7 mouse cellular contexts compared by ENCODE assay signal in the genomic region with DNA sequence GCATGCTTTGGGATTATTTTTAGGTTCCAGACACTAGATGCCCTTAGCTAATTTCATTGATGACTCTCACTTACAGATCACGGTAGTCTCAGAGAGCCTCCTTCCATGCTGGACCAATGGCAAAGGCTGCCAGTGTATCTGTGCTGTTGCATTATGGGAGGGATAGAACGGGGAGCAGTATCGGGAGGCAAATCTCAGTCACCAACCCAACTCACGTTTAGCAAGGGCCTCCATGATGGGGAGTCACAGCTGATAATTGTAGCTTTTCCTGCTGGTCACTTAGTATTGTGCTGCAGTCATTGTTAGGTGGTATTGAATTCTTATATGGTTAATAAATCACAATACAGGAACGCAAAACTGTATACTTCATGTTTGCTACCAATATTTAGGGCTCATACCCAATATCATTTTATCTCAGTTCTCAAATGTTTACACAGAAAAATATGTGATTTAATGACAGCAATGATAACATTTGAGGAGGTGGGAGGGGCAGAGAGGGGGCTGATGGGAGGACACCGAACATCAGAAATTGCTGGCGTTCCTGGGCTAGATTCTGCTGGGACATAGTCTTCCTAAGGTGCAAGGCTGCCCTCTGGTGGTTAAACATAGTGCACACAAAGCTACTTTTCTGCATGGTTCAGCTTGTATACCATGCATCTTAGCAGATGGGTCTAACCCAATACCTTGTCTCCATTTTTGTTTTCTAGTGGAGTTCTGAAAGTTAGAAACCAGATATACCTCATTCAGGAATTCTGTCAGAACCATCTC. TPM values are rescaled to one million over a fixed set of nuclear protein-coding genes. Genes with fewer than 3 reads are reported as not detected.
DNase-seq lines count a peak whose midpoint lies in the region; ATAC-seq and TF ChIP-seq lines count a peak whose summit lies in the region.

No protein-coding gene starts in this region.

- DNase-seq in Patski (ENCODE audit: low read depth, low spot score), result no peak
- DNase-seq in cerebellum, adult 2 months, result peak; percentile 73 to 75
- peak; percentile 64 to 85 for DNase-seq in layer of hippocampus, postnatal 14 days (ENCODE audit: low spot score in 2 of 2)
- DNase-seq in right cerebral cortex, postnatal 25 days, result peak; percentile 54

- in situ Hi-C loops in Patski (cut with MboI; ENCODE audit: low pct_unique_long_range_greater_than_20kb), result loop anchor here (10.0 to 25.0 kb wide), 2 partner anchors 809 to 1947 kb away; no protein-coding TSS in a partner anchor

- H3K4me2 ChIP-seq in forebrain, embryonic 16.5 days (ENCODE audit: low read length), result no peak overlapping the region
- H3K4me2 ChIP-seq in hindbrain, embryonic 12.5 days (replicated peaks), result no peak overlapping the region

- H3K27ac ChIP-seq in cerebellum, adult 2 months (ENCODE audit: insufficient read depth, low read length), result no peak overlapping the region
- H3K27ac ChIP-seq in forebrain, embryonic 16.5 days (ENCODE audit: low read length), result no peak overlapping the region
- H3K27ac ChIP-seq in hindbrain, embryonic 12.5 days, result no peak overlapping the region

- POLR2A ChIA-PET in Patski (lab: Charles Lee), result no interaction called here

- peak; percentile 87 for TF ChIP-seq CTCF in Patski (IDR thresholded peaks at IDR 0.05)
- TF ChIP-seq CTCF in cerebellum, adult 2 months (IDR thresholded peaks at IDR 0.05; ENCODE audit: borderline replicate concordance, insufficient read depth, low read depth, low read length), result peak; percentile 81

- TF ChIP-seq POLR2A in cerebellum, adult 2 months (IDR thresholded peaks at IDR 0.05; ENCODE audit: borderline replicate concordance, insufficient read depth, low read length), result no peak

- CTCF ChIA-PET in Patski (lab: Charles Lee), result interaction anchor here (0.6 to 3.5 kb wide), 10 partner anchors 8 to 842 kb away, joined by 3 to 24 read pairs (median 4); a partner anchor contains a TSS

- peak; percentile 42 for ATAC-seq in Patski
- peak; percentile 77 for ATAC-seq in forebrain, embryonic 16.5 days
- ATAC-seq in hindbrain, embryonic 12.5 days (ENCODE audit: low FRiP score), result peak; percentile 57; the same call in 1 of the 2 replicates
- peak; percentile 86 for ATAC-seq in megakaryocyte, adult 5-6 weeks (ENCODE audit: poor library complexity, severe bottlenecking)

- no peak overlapping the region for H3K4me3 ChIP-seq in cerebellum, adult 2 months (replicated peaks; ENCODE audit: insufficient read depth, low read depth, low read length)
- no peak overlapping the region for H3K4me3 ChIP-seq in forebrain, embryonic 16.5 days (replicated peaks; ENCODE audit: low read length)
- no peak overlapping the region for H3K4me3 ChIP-seq in hindbrain, embryonic 12.5 days

- H3K4me1 ChIP-seq in cerebellum, adult 2 months (ENCODE audit: control insufficient read depth, insufficient read depth, low read length), result peaks cover 15% of the 10 kb centered on the region
- 0 out of 2 replicates have a peak, but pooled peaks cover 3% of the 10 kb centered on the region for H3K4me1 ChIP-seq in forebrain, embryonic 16.5 days (replicated peaks; ENCODE audit: control insufficient read depth, insufficient read depth, low read length)
- peaks cover 4% of the 10 kb centered on the region; the same call in 1 of the 2 replicates for H3K4me1 ChIP-seq in hindbrain, embryonic 12.5 days

- H3K36me3 ChIP-seq in forebrain, embryonic 16.5 days (ENCODE audit: control insufficient read depth, insufficient read depth), result peaks cover 14% of the 10 kb centered on the region
- H3K36me3 ChIP-seq in hindbrain, embryonic 12.5 days, result peaks cover 60% of the 10 kb centered on the region

- no peak overlapping the region for H3K9ac ChIP-seq in forebrain, embryonic 16.5 days (replicated peaks; ENCODE audit: low read depth, low read length)
- no peak overlapping the region for H3K9ac ChIP-seq in hindbrain, embryonic 12.5 days

- WGBS in cerebellum, adult 2 months, result 54% methylated on average over 7 of the region's 7 CpGs
- WGBS in forebrain, embryonic 16.5 days, result 50% methylated on average over 7 of the region's 7 CpGs
- WGBS in hindbrain, embryonic 12.5 days, result 53% methylated on average over 7 of the region's 7 CpGs

- no peaks in the 10 kb centered on the region for H3K9me3 ChIP-seq in forebrain, embryonic 16.5 days (ENCODE audit: control insufficient read depth, low read length)
- H3K9me3 ChIP-seq in hindbrain, embryonic 12.5 days (replicated peaks), result no peaks in the 10 kb centered on the region

- no peaks in the 10 kb centered on the region for H3K27me3 ChIP-seq in Patski
- no peaks in the 10 kb centered on the region for H3K27me3 ChIP-seq in cerebellum, adult 2 months (ENCODE audit: control insufficient read depth, insufficient read depth, low read length)
- H3K27me3 ChIP-seq in forebrain, embryonic 16.5 days (replicated peaks; ENCODE audit: control insufficient read depth, insufficient read depth, low read length), result no peaks in the 10 kb centered on the region
- no peaks in the 10 kb centered on the region for H3K27me3 ChIP-seq in hindbrain, embryonic 12.5 days

RNA-seq across cellular contexts. Expression of a gene that starts 53.3 kb away (rescaled TPM):
- 0.03 TPM for polyA plus RNA-seq in Patski (2021)
- 7.5 and 10.7 TPM in 2 replicates for polyA plus RNA-seq in cerebellum, adult 2 months (2012; rRNA removed)
- polyA plus RNA-seq in forebrain, embryonic 16.5 days (2015; fragmentation: Nextera tagmentation; extraction: Ambion mirVana), result 8.7 and 12.4 TPM in 2 replicates
- 1.7 and 2.6 TPM in 2 replicates for polyA plus RNA-seq in hindbrain, embryonic 12.5 days (2016; fragmentation: Nextera tagmentation; extraction: Ambion mirVana)
- 1 to 10 TPM; 5.3 to 5.8 TPM for total RNA-seq in layer of hippocampus, postnatal 14 days (2021)
- 0.09 and 0.27 TPM in 2 replicates for total RNA-seq in megakaryocyte, adult 5-6 weeks (2015)
- total RNA-seq in megakaryocyte, adult 5-6 weeks (2017), result 0.20 and 0.26 TPM in 2 replicates
